Mouse (Mus musculus): ENCODE data around the gene Eefsec.

Gene Eefsec

GRCm38 (mm10) chr6:88416130-88416758 lies 30.1 kb downstream of the Eefsec start:
- DNase-seq (ENCODE audit: low spot score in 2 of 2) = no peak

GRCm38 (mm10) chr6:88412604-88413003 lies 33.7 kb downstream of the Eefsec start:
- DNase-seq (ENCODE audit: low spot score in 2 of 2) = no peak

- DNase-seq (ENCODE audit: low spot score in 2 of 2) = no peak
These were observed 36.8 kb downstream of the Eefsec start for GRCm38 (mm10) chr6:88409492-88409891.

- DNase-seq (ENCODE audit: low spot score in 2 of 2) = no peak
These were observed 45.9 kb downstream of the Eefsec start for GRCm38 (mm10) chr6:88400451-88400850.

GRCm38 (mm10) chr6:88397985-88398384 lies 48.4 kb downstream of the Eefsec start:
- DNase-seq (ENCODE audit: low spot score in 2 of 2) = no peak

GRCm38 (mm10) chr6:88388946-88389345 lies 57.4 kb downstream of the Eefsec start:
- no peak for DNase-seq (ENCODE audit: low spot score in 2 of 2)

GRCm38 (mm10) chr6:88387836-88388724 lies 58.3 kb downstream of the Eefsec start:
- DNase-seq (ENCODE audit: low spot score in 2 of 2) = no peak

- no peak for DNase-seq (ENCODE audit: low spot score in 2 of 2)
These were observed 61.8 kb downstream of the Eefsec start for GRCm38 (mm10) chr6:88384420-88385053.

- no peak for DNase-seq (ENCODE audit: low spot score in 2 of 2)
These were observed 62.6 kb downstream of the Eefsec start for GRCm38 (mm10) chr6:88383734-88384133.

- no peak for DNase-seq (ENCODE audit: low spot score in 2 of 2)
These were observed 66.6 kb downstream of the Eefsec start for GRCm38 (mm10) chr6:88379756-88380155.

- DNase-seq (ENCODE audit: low spot score in 2 of 2) = peak; percentile 43 to 48
These were observed 67.5 kb downstream of the Eefsec start for GRCm38 (mm10) chr6:88378829-88379228.

GRCm38 (mm10) chr6:88374247-88374646 lies 72.1 kb downstream of the Eefsec start:
- DNase-seq (ENCODE audit: low spot score in 2 of 2) = no peak

- DNase-seq (ENCODE audit: low spot score in 2 of 2) = no peak
These were observed 76.3 kb downstream of the Eefsec start for GRCm38 (mm10) chr6:88369851-88370635.

- DNase-seq (ENCODE audit: low spot score in 2 of 2) = no peak
These were observed 82.8 kb downstream of the Eefsec start for GRCm38 (mm10) chr6:88363475-88364012.

- DNase-seq (ENCODE audit: low spot score in 2 of 2) = no peak
These were observed 85.2 kb downstream of the Eefsec start for GRCm38 (mm10) chr6:88361096-88361495.

GRCm38 (mm10) chr6:88358210-88358609 lies 88.1 kb downstream of the Eefsec start:
- no peak for DNase-seq (ENCODE audit: low spot score in 2 of 2)

GRCm38 (mm10) chr6:88355866-88356265 lies 90.5 kb downstream of the Eefsec start:
- no peak for DNase-seq (ENCODE audit: low spot score in 2 of 2)

- no peak for DNase-seq (ENCODE audit: low spot score in 2 of 2)
These were observed 93.8 kb downstream of the Eefsec start for GRCm38 (mm10) chr6:88352541-88352940.

- DNase-seq (ENCODE audit: low spot score in 2 of 2) = no peak
These were observed 99.6 kb downstream of the Eefsec start for GRCm38 (mm10) chr6:88346776-88347175.

- no peak for DNase-seq (ENCODE audit: low spot score in 2 of 2)
These were observed 101.0 kb downstream of the Eefsec start for GRCm38 (mm10) chr6:88345311-88345710.
